Mouse (Mus musculus) thymus, adult 2 months (tissue): Measurements from ENCODE around the gene Zfp558. TPM values are rescaled to one million over a fixed set of nuclear protein-coding genes. Genes with fewer than 3 reads are reported as not detected.
A peak's percentile ranks its signal among the peaks of the same experiment; 100 is the strongest.

ENCODE experiments used
- DNase-seq: peaks from one replicate; pipeline ENCODE4 v3.0.0; 2021
- H3K27ac ChIP-seq: fragments of 200-500 bp; 2 replicates; pipeline ENCODE4 v1.5.1; 2012; ENCODE audit warnings: low read length, control low read depth; ENCODE audit not compliant: control insufficient read depth, insufficient read depth
- H3K27me3 ChIP-seq: fragments of 200-500 bp; 2 replicates; pipeline ENCODE4 v1.6.1; 2012; ENCODE audit warnings: mild to moderate bottlenecking, low read length, moderate library complexity, mixed read lengths; ENCODE audit not compliant: control insufficient read depth, insufficient read depth
- H3K36me3 ChIP-seq: fragments of 200-500 bp; 2 replicates; pipeline ENCODE4 v1.6.1; 2012; ENCODE audit warnings: mild to moderate bottlenecking, low read length, moderate library complexity; ENCODE audit not compliant: control insufficient read depth, insufficient read depth
- H3K4me1 ChIP-seq: fragments of 200-500 bp; replicated peaks from 2 replicates; pipeline ENCODE4 v1.6.1; 2012; ENCODE audit warnings: low read length; ENCODE audit not compliant: control insufficient read depth, insufficient read depth
- H3K4me3 ChIP-seq: fragments of 200-500 bp; 2 replicates; pipeline ENCODE4 v1.5.1; 2012; ENCODE audit warnings: mild to moderate bottlenecking, low read length, control low read depth, moderate library complexity; ENCODE audit not compliant: control insufficient read depth, insufficient read depth
- CTCF ChIP-seq: fragments of 200-500 bp; IDR thresholded peaks from 2 replicates; pipeline ENCODE4 v1.5.1; 2012; ENCODE audit warnings: mild to moderate bottlenecking, control low read depth, low read length, moderate library complexity, borderline replicate concordance; ENCODE audit not compliant: control insufficient read depth, poor library complexity, insufficient read depth; ENCODE audit errors: extremely low read depth
- POLR2A ChIP-seq: fragments of 200-500 bp; IDR thresholded peaks from 2 replicates; pipeline ENCODE4 v1.6.1; 2012; ENCODE audit warnings: mild to moderate bottlenecking, low read length, control low read depth, moderate library complexity; ENCODE audit not compliant: control insufficient read depth, poor library complexity, insufficient read depth; ENCODE audit errors: extremely low read depth
- WGBS: fragments of 180-500 bp; shearing (Covaris S2); methylation state at CpG from one replicate; pipeline ENCODE4 v1.1.7; 2018; 5-methylcytosine and 5-hydroxymethylcytosine counted together
- polyA plus RNA-seq: library from polyadenylated mRNA; depleted of rRNA; stranded (reverse); fragments of >200 nt; gene quantifications from 2 replicates; pipeline ENCODE4 v1.2.3, GENCODE M21; 2012; rRNA removed

Gene Zfp558
- 0.34 TPM in 2 replicates for polyA plus RNA-seq

DNA sequence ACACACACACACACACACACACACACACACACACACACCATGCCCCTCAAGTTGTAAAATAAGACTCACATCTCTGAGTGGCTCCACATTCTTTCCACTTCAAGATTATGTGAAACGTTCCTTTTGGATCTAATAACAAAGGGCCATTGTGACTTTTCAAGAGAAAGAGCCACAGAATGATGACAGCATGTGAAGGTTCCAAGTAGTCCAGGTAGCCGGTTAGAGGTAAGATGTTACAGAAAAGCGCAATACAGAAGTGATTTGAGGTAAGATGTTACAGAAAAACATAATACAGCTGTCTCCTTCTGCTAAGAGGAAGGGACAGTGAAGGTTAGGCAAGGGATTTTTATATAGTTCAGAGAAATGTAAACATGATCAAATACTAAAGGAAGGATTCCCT is at the start of gene Zfp558, which contains the start of gene Mbd3l1:
Gene Zfp558, minus strand, starts transcription at position 101 of the 400 bp plus-strand sequence.
Gene Mbd3l1, plus strand, starts transcription at position 192 of the 400 bp plus-strand sequence.
- no peak within 1 kb of the TSS for H3K4me3 ChIP-seq
- H3K36me3 ChIP-seq, result no peaks in the 10 kb centered on the region
- no peak for DNase-seq
- H3K27me3 ChIP-seq, result no peaks in the 10 kb centered on the region
- H3K27ac ChIP-seq, result no peak within 1 kb of the TSS
- TF ChIP-seq POLR2A, result no peak
- TF ChIP-seq CTCF, result no peak
- H3K4me1 ChIP-seq, result peaks cover 6% of the 10 kb centered on the region; the same call in 1 of the 2 replicates
- 86% methylated on average over 3 of the region's 3 CpGs for WGBS

- Histone ChIP-seq H3K36me3 (no peaks in the 10 kb centered on the region), H3K27ac (no peak overlapping the region), H3K4me3 (no peak overlapping the region), H3K4me1 (no peaks in the 10 kb centered on the region), H3K27me3 (no peaks in the 10 kb centered on the region)
- TF ChIP-seq CTCF (no peak), POLR2A (no peak)
- WGBS, result 52% methylated on average over 2 of the region's 2 CpGs
- no peak for DNase-seq
These were observed 30.0 kb upstream of the Zfp558 start for GRCm38 (mm10) chr9:18508098-18508497.

DNA sequence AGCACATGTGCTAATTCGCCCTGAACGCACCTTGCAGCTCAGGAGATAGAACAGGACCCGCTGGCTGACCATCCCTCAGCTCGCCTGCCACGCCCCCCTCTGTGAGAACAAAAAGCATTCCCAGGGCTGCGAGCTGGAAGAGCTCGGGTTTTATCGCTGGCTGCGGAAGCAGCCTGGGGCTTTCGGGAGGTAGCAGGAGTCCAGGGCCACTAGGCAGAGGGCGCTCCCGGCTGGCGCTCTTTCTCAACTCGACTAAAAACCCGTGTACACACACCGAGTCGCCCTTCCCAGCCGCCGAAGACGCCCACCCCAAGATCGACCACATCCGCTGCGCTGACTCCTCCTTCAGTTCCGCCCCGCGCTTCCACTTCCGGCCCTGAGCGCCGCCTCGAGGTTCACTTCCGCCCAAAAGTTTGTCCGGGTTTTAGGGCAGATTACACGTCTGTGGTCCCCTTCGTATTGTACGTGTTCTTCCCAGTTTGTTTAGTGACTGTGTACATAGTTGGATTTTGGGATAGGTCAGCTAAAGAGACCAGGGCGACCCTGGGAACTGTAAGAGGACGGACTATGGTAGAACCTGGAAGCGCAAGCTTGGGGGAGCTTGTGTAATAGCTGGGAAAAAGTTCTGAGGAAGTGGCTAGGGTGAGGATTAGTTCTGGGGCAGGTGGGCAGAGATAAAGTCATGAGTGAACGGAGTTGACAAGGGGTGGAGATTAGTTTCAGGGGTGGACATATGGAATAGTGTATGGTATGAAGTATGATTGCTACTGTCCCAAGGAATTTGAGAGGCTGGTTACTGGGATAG is 4.5 kb downstream of the Zfp558 start:
- DNase-seq, result peak; percentile 78
- no peaks in the 10 kb centered on the region for H3K36me3 ChIP-seq
- WGBS, result 6% methylated on average over 39 of the region's 39 CpGs
- TF ChIP-seq POLR2A (peak; percentile 48; the same call in 1 of the 2 replicates), CTCF (no peak)
- peak overlapping the region; percentile 55 for H3K4me3 ChIP-seq
- no peaks in the 10 kb centered on the region for H3K27me3 ChIP-seq
- peak overlapping the region; percentile 64 for H3K27ac ChIP-seq
- peaks cover 7% of the 10 kb centered on the region; the same call in 1 of the 2 replicates for H3K4me1 ChIP-seq

GRCm38 (mm10) chr9:18468005-18468404 is 10.1 kb downstream of the Zfp558 start:
- no peaks in the 10 kb centered on the region for H3K36me3 ChIP-seq
- TF ChIP-seq CTCF, result no peak
- TF ChIP-seq POLR2A, result no peak
- no peak overlapping the region for H3K27ac ChIP-seq
- H3K27me3 ChIP-seq, result no peaks in the 10 kb centered on the region
- no peak for DNase-seq
- 92% methylated on average over 3 of the region's 3 CpGs for WGBS
- no peak overlapping the region for H3K4me3 ChIP-seq
- no peaks in the 10 kb centered on the region for H3K4me1 ChIP-seq

DNA sequence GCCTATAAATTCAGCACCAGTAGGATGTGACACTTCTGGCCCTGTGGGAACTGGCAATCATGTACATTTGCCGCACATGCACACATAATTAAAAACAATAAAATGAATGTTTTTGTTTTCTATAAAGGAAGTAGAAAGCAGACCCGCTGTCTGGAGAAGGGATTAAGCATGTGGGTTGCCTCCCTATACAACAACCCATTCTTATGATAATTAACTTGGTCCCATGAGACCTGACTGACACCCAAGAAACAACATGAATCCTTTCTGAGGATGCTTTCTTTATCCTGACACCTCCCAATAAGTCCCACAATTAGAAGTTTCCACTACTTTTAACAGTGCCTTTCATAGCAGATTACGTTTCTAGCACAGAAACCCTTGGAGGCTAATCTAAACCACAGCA is 10.7 kb downstream of the Zfp558 start:
- Histone ChIP-seq H3K4me3 (no peak overlapping the region), H3K27ac (no peak overlapping the region), H3K4me1 (no peaks in the 10 kb centered on the region), H3K36me3 (no peaks in the 10 kb centered on the region), H3K27me3 (no peaks in the 10 kb centered on the region)
- 90% methylated on average over 3 of the region's 3 CpGs for WGBS
- DNase-seq, result no peak
- TF ChIP-seq POLR2A (no peak), CTCF (no peak)

DNA sequence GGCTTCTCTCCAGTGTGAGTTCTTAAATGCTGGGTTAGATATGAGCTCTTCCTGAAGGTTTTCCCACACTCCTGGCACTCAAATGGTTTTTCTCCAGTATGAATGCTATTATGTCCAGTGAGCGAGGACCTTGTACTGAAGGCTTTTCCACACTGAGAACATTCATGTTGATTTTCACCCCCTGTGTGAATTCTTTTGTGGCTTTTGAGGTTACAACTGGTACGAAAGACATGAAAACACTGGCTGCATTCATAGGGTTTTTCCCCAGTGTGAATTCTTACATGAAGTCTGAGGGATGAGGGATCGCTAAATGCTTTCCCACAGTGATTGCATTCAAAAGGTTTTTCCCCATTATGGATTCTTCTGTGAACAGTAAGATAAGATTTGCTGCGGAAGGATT is 21.5 kb downstream of the Zfp558 start:
- Histone ChIP-seq H3K27ac (no peak overlapping the region), H3K27me3 (no peaks in the 10 kb centered on the region), H3K4me3 (no peak overlapping the region), H3K36me3 (no peaks in the 10 kb centered on the region), H3K4me1 (no peaks in the 10 kb centered on the region)
- TF ChIP-seq CTCF, result no peak
- no peak for TF ChIP-seq POLR2A
- DNase-seq, result no peak
- WGBS, result 86% methylated on average over 4 of the region's 4 CpGs

- DNase-seq, result no peak
- H3K27ac ChIP-seq, result no peak overlapping the region
- TF ChIP-seq POLR2A, result no peak
- no peak for TF ChIP-seq CTCF
- WGBS, result 81% methylated on average over 10 of the region's 10 CpGs
- no peaks in the 10 kb centered on the region for H3K36me3 ChIP-seq
- no peak overlapping the region for H3K4me3 ChIP-seq
- no peaks in the 10 kb centered on the region for H3K27me3 ChIP-seq
- H3K4me1 ChIP-seq, result no peaks in the 10 kb centered on the region
These were observed 46.4 kb downstream of the Zfp558 start for GRCm38 (mm10) chr9:18431687-18432086.
